Mouse (Mus musculus): ENCODE measurements at regions not wholly inside any gene's neighbourhood (a gene's known extent, or its start where the extent isn't known, plus 50 kb on each side); places are given as distances from the start of the nearest gene placed in this dataset.
A peak's percentile ranks its signal among the peaks of the same experiment; 100 is the strongest.
"Not testable (repeated sequence)": the region's sequence is repeated elsewhere in the genome, so short reads cannot be mapped to it uniquely, and the experiment has no call there.

GRCm38 (mm10) chr11:16559001-16559699 is 50.9 kb upstream of the Sec61g start:
- DNase-seq (ENCODE audit: extremely low spot score in 1 of 2, low spot score in 2 of 2) = peak in 1 of 2 experiments; percentile 22
- intact Hi-C loops (cut with DNase I) = no loop called here

DNA sequence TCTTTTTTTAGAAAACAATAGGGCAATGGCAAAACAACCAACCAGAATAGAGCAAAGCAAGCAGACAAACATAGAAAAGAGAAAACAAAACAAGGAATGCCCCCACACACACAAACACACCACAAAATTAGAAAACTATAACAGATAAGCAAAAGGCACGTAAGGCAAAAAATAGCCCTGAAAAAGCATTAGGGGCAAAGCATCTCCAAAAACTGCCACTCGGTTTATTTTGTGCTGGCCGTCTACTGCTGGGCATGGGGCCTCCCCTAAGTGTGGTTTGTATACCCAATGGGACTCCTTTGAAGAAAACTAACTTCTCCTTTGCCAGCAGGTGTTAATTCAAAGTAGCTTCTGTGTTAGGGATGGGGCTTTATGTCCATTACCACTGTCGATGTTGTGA is 53.4 kb upstream of the Sec61g start:
- no peak for DNase-seq (ENCODE audit: extremely low spot score in 1 of 2, low spot score in 2 of 2)
- intact Hi-C loops (cut with DNase I) = no loop called here

DNA sequence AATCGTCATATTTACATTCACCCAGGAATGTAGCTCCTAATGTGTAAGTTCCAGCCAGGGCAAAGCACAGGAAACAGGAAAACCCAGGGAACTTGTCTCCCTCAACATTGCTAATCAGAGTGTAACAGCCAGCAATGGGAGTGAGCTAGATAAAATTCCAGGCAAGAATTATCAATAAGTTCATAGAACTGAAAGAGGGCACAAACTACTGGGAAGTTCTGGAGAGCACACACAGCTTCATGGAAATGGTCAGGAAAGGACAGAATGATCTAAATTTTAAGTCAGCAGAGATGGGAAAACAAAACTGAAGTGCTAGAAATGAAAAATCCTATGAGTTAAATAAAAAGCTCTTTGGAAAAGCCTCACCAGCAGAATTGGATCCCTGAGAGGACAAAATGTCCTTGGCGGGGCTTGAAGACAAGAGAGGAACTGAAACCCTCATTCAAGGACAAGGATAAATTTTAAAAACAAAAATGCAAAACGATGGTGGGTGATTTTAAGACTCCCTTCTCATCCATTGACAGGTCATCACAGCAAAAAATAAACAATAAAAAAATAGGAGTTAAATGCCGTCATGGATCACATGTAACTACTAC is 80.9 kb upstream of the Sec61g start:
- DNase-seq (ENCODE audit: extremely low spot score in 1 of 2, low spot score in 2 of 2) = no peak
- intact Hi-C loops (cut with DNase I) = no loop called here

DNA sequence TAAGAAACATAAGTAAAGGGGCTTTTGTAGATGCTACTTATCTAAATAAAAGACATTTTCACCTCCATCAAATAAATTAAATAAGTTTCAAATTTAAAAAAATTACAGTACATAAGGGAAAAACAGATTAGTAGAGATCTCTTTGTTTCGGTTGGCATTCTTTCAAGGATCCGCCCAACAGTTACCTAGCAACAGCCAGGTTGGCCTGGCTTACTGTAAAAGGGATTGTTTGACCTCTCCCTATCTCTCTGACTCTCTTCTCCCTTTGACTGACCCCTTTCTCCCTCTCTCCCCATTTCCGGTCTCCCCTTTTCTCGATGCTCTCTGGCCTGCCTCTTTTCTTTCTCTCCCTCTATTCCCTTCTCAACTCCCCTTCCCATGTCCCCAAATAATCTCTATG is 82.3 kb upstream of the Sec61g start:
- intact Hi-C loops (cut with DNase I) = no loop called here

DNA sequence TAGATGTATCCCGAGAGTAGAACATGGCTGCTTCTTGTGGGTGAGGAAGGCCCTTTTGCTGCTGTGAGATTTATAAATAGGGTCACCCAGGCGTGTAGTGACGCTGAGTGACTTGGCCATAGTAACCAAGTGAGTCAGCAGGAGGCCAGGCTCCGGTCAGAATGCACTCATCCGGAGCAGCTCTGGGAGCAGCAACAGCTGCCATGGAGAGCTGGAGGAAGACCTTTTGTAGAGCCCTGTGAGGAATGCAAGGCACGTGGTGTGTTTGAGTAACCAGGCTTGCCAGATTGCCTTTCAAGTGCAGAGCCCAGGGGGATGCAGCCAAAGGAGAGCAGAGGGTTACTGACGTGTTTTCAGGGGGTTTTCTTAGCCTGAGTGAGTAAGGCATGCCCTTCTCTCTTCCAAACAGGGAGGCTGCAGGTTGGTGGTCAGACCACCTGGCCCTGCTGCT is 83.2 kb upstream of the Sec61g start:
- peak; percentile 67 to 74 for DNase-seq (ENCODE audit: extremely low spot score in 1 of 2, low spot score in 2 of 2)
- intact Hi-C loops (cut with DNase I) = no loop called here

More for the DNA sequence above, 82.3 kb upstream of the Sec61g start:
- DNase-seq (ENCODE audit: extremely low spot score in 1 of 2, low spot score in 2 of 2) = no peak

DNA sequence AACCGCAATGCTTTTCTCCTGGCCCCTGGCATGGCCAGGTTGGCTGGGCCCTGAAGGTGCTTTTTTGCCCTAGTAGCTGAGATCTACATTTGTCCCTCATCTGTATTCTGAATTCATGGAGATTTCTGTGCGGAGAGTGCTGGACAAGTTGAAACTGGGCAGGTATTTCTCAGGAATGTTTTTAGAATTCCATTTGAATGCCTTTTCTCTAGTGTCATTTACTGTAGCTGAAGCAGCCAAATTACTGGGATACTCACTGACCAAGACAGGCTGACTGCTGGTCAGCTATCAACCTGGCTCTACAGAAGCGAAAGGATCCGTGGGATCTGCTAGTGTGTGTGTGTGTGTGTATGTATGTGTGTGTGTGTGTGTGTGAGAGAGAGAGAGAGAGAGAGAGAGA is 83.7 kb upstream of the Sec61g start:
- no peak for DNase-seq (ENCODE audit: extremely low spot score in 1 of 2, low spot score in 2 of 2)

DNA sequence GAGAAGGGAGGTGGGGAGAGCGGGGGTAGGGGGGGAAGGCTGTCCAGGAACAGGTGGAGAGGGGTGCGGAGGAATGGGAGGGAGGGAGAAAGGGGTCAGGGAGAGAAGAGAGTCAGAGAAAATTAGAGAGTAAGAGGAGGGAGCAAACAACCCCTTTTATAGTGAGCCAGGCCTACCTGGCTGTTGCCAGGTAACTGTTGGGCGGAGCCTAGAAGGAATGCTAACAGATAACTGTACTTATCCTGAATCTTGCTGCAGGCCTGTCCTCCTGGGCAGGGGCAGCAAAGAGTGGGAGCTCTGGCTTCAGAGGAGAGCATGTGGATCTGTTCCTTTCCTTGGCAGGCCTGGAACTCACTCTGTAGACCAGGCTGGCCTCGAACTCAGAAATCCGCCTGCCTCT is 84.5 kb upstream of the Sec61g start:
- intact Hi-C loops (cut with DNase I) = no loop called here
- DNase-seq (ENCODE audit: extremely low spot score in 1 of 2, low spot score in 2 of 2) = no peak

More for the DNA sequence above, 83.7 kb upstream of the Sec61g start:
- intact Hi-C loops (cut with DNase I) = no loop called here

DNA sequence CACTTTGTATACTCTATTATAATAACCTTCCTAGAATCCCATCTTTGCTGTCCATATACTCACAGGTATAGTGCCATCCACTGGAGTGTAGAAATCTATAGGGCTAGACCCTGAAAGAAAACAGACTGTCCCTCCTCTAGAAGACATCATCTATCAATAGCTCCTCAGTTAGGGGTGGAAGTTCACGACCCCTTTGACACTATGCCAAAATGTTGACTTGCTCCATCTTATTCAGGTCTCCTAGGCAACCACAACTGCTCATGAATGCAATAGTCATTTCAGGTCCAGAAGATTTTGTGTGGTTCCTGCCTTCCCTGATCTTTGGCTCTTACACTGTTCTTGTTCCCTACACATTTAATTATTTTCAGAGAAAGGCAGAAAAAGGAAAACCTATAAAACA is 86.5 kb upstream of the Sec61g start:
- intact Hi-C loops (cut with DNase I) = no loop called here
- no peak for DNase-seq (ENCODE audit: extremely low spot score in 1 of 2, low spot score in 2 of 2)

- intact Hi-C loops (cut with DNase I) = no loop called here
- DNase-seq (ENCODE audit: extremely low spot score in 1 of 2, low spot score in 2 of 2) = peak in 1 of 2 experiments; percentile 29
These were observed 89.0 kb upstream of the Sec61g start for GRCm38 (mm10) chr11:16597038-16597830.

DNA sequence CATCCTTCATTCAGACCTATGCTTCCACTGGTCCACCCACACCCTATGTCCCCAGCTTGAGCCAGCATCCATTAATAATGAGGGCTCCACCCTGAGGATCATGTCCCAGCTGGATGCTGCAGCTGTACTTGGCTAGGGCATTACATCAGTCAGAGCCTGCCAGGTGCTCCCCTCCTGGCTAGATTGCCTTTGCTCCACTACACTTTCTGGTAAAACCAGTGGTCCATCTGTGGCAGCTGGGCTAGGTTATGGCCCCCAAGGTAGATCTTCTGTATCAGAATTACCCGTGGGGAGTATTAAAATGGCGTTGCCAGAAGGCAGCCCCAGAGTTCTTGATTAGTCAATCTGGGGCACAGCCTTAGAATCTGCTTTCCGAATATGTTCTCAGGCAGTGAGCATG is 94.7 kb upstream of the Sec61g start:
- intact Hi-C loops (cut with DNase I) = no loop called here
- DNase-seq (ENCODE audit: extremely low spot score in 1 of 2, low spot score in 2 of 2) = no peak

- intact Hi-C loops (cut with DNase I) = no loop called here
- no peak for DNase-seq (ENCODE audit: extremely low spot score in 1 of 2, low spot score in 2 of 2)
These were observed 98.3 kb upstream of the Sec61g start for GRCm38 (mm10) chr11:16606435-16607214.

DNA sequence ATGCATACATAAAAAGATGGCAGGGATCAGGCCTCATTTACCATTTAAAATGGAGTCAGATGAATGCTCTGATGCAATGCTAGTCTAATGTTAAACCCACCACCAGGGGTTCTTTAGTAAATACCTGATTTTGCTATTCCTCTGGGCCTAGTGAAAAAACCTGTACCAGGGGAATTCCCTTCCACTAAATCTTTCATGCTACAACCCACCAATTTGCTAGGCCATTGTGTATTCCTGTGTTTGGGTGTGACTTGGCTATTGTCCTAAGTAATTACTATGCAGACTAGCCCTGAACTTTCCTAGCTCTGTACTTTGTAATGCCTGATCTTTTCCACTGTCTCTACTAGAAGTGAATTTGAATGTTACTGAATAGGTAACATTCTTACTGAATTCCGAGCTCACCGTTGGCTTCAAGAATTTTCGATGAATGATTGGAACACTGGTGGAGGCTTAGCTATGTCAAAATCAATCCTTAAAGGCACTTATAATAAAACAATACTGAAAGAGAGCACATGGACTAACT is 99.7 kb upstream of the Sec61g start:
- DNase-seq (ENCODE audit: extremely low spot score in 1 of 2, low spot score in 2 of 2); intact Hi-C loops (cut with DNase I): not testable (repeated sequence)

DNA sequence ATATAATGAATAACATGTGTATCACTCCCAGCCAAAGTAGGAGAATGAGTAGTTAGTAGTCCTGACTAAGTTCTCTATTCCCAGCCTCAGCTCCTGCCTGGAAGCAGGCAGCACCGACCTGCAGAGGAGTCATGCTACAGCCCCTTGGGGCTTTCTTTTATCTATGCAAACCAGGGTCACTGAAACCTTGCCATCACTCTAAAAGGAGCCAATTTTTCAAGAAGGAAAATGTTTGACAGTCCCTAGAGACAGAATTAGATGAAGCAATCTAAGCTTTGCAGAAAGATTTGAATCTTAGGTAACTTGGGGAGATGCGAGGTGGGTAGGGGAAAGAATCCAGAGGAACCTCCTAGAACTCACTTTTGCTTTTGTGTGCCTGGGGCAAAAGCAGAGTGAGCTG is 103.5 kb upstream of the Sec61g start:
- DNase-seq (ENCODE audit: extremely low spot score in 1 of 2, low spot score in 2 of 2) = no peak
- intact Hi-C loops (cut with DNase I) = no loop called here

DNA sequence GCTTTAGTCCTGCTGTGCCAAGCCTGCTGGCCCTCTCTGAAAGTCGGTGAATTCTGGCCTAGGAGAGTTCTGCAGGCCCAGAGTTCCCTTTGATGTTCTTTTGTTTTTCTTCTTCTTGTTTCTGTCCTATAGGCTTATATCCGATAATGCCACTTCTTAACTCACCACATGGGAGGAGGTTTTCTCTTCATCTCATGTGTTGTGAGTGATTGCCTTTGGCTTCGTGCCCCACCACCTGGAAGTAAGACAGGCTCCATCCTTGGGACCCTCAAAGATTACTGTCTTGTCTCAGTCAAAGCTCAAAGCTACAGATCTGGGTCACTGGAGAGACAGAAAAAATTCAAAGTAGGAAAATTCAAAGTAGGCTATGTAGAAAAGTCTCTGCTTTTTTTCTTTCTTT is 104.2 kb upstream of the Sec61g start:
- intact Hi-C loops (cut with DNase I) = no loop called here
- no peak for DNase-seq (ENCODE audit: extremely low spot score in 1 of 2, low spot score in 2 of 2)

DNA sequence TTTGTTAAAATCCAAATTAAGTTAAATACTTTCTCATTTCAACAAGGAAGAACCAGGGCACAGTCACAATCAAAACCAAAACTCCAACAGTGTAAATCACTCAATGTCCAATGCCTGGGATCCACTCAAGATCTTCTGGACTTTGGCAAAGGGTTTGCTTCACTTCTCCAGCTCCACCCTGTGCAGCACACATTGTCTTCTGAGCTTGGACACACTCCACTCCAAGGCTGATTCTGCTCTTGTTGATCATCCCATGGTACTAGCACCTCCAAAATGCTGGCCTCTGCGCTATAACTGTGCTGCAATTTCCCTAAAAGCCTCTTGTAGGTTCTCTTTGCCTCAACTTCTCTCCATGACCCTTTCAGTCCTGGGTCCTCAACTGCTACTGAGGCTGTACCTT is 111.5 kb upstream of the Sec61g start:
- no peak for DNase-seq (ENCODE audit: extremely low spot score in 1 of 2, low spot score in 2 of 2)
- intact Hi-C loops (cut with DNase I) = no loop called here

DNA sequence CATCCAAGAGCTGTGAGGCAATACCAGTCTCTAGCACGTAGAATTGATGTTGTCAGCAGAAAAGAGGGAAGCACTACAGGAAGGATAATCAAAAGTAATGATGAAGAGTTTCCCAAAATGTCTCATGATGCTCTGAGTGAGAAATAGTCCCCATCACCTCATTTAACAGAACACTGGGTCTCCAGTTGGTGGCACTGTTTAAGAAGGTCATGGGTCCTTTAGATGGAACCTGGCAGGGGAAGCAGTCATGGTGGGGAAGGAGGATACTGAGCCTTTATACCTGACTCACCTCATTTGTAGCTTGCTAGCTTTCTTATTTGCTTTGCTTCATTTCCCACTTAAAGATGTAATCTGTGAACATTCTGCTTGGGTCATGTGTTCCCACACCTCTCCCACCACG is 115.4 kb upstream of the Sec61g start:
- DNase-seq (ENCODE audit: extremely low spot score in 1 of 2, low spot score in 2 of 2) = no peak
- intact Hi-C loops (cut with DNase I) = no loop called here

- peak; percentile 12 to 22 for DNase-seq (ENCODE audit: extremely low spot score in 1 of 2, low spot score in 2 of 2)
- intact Hi-C loops (cut with DNase I) = no loop called here
These were observed 119.2 kb upstream of the Sec61g start for GRCm38 (mm10) chr11:16627294-16628085.

DNA sequence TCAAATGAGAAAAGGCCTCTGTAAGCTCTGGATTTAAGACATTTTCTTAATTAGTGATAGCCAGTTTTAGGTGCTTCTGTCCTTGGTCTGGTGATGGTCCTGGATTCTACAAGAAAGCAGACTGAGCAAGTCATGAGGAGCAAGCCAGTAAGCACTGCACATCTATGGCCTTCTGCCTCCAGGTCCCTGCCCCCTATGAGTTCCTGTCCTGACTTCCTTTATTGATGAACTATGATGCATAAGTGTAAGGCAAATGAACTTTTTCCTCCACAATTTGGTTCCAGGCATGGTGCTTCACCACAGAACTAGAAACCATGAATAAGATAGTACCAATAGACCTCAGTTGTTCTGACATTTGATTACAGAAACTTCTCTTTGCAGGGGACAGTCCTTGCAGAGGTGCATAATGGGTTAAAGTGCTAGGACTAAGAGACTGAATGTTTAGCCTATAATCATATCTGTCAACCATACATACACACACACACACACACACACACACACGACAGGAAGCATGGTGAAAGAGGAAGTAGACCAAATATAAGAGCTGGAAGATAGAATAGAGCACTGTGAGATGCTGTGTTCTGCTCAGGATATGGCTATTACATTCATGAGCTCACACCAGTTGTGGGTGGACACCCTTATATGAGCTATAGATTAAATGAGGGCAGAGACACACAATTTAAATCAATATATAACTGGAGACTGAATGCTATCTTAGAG is 121.3 kb upstream of the Sec61g start:
- DNase-seq (ENCODE audit: extremely low spot score in 1 of 2, low spot score in 2 of 2) = no peak
- intact Hi-C loops (cut with DNase I) = no loop called here
